Mouse (Mus musculus) bone marrow, adult 2 months (tissue): ENCODE data around the gene Zbtb5. TPM values are rescaled to one million over a fixed set of nuclear protein-coding genes. Genes with fewer than 3 reads are reported as not detected.

ENCODE experiments used
- H3K27ac ChIP-seq: fragments of 200-500 bp; 2 replicates; pipeline ENCODE4 v1.5.1; 2012; ENCODE audit warnings: low read depth, mild to moderate bottlenecking, control low read depth, inconsistent platforms, low read length; ENCODE audit not compliant: control insufficient read depth, poor library complexity, insufficient read depth
- H3K4me1 ChIP-seq: fragments of 200-500 bp; 2 replicates; pipeline ENCODE4 v1.6.1; 2011; ENCODE audit warnings: low read length; ENCODE audit not compliant: control insufficient read depth, insufficient read depth
- H3K4me3 ChIP-seq: fragments of 200-500 bp; replicated peaks from 2 replicates; pipeline ENCODE3; 2011; ENCODE audit warnings: mild to moderate bottlenecking, low read depth, low read length, control low read depth; ENCODE audit not compliant: control insufficient read depth
- CTCF ChIP-seq: fragments of 200-500 bp; IDR thresholded peaks from 2 replicates; pipeline ENCODE4 v1.5.1; 2011; ENCODE audit warnings: low read length, control low read depth; ENCODE audit not compliant: control insufficient read depth, insufficient read depth
- POLR2A ChIP-seq: fragments of 200-500 bp; IDR thresholded peaks from 2 replicates; pipeline ENCODE4 v1.6.1; 2011; ENCODE audit warnings: low read depth, mild to moderate bottlenecking, control low read depth, low read length, borderline replicate concordance; ENCODE audit not compliant: control insufficient read depth
- WGBS: fragments of 180-500 bp; shearing (Covaris S2); methylation state at CpG from one replicate; pipeline ENCODE4 v1.1.7; 2018; 5-methylcytosine and 5-hydroxymethylcytosine counted together
- polyA plus RNA-seq: library from polyadenylated mRNA; stranded (reverse); fragments of >200 nt; gene quantifications from 2 replicates; pipeline ENCODE4 v1.2.4, GENCODE M21; 2011; ENCODE audit warnings: low replicate concordance; ENCODE audit not compliant: missing spikeins, insufficient read depth, insufficient read length

The Zbtb5 gene
- polyA plus RNA-seq, 1 experiment, result 6.5 TPM

DNA sequence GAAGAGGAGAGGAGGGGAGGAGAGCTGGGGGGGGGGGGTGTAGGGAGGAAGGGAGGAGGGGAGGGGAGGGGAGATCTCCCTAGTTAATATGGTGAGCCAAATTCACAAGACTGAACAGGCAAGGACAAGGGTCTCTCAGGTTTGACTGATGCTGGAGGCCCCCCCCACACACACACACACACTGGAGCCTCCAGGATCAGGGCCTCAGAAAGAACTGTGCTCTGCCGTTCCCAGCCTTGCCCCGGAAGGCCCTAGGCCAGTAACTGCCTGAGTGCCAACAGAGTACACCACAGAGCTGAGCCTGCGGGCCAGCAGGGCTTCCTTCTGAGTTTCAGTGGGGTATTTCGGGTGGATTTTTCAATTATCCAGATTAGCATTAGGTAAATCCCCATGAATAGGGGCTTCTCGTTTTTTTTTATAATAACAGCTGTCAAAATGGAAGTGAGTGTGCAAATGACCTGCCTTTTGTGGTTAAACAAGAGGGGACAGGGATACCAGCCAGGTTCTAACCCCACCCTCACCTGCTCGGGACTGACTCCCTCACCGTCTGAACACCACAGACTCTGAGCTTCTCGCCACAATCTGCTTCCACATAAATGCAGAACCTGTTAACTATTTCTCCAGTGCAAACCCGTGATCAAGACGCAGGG lies 67.7 kb downstream of the Zbtb5 start:
- 28% methylated on average over 10 of the region's 10 CpGs for WGBS
- H3K27ac ChIP-seq, result peak overlapping the region; percentile 56
- TF ChIP-seq POLR2A (no peak), CTCF (no peak)
- peaks cover 9% of the 10 kb centered on the region for H3K4me1 ChIP-seq
- H3K4me3 ChIP-seq, result no peak overlapping the region

DNA sequence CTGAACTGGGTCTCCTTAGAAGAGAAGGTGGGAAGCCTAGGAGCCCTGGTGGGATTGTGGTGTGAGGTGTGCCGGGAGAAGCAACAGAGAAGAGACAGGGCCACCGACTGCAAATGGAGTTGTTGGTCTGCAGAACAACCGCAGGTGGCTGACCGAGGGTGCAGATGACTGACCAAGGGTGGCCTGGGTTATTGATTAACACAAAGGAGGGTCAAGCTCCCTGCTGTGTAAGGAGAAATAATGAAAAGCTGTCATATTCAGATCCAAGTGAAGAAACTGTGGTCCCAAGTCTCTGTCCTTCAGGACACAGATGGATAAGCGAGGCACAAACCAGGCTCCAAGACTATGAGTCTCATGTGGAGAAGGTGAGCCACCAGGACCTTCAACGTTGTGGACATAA lies 68.7 kb downstream of the Zbtb5 start:
- no peak overlapping the region for H3K4me3 ChIP-seq
- 78% methylated on average over 6 of the region's 6 CpGs for WGBS
- H3K27ac ChIP-seq, result peak overlapping the region; percentile 34
- TF ChIP-seq POLR2A (no peak), CTCF (no peak)
- H3K4me1 ChIP-seq, result peaks cover 9% of the 10 kb centered on the region

DNA sequence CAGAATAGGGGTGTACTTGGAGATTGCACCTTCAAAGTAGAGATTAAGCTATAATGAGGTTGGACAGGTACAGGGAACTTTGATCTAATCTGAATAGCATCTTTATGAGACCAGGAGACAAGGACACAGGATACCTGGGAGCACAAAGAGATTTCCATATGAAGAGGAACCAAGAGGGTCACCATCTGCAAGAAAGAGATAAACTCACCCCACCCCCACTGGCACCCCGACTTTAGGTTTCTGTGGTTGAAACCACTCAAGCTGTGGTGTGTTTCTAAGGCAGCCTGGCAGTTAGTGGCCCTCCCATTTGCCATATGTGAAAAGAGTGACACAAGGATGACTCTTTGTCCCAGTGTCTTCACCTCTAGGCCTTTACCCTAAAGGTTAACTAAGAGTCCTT lies 70.0 kb downstream of the Zbtb5 start:
- H3K4me1 ChIP-seq, result peaks cover 9% of the 10 kb centered on the region
- H3K4me3 ChIP-seq, result no peak overlapping the region
- no peak overlapping the region for H3K27ac ChIP-seq
- TF ChIP-seq CTCF, result no peak
- no peak for TF ChIP-seq POLR2A
- 0% methylated on average over 1 of the region's 1 CpGs for WGBS

Other genes starting within 250 kb of the Zbtb5 start
- 5.9 and 8.7 TPM in 2 replicates for gene Grhpr, start 31.0 kb downstream of the Zbtb5 start, polyA plus RNA-seq
- 7.8 and 11.3 TPM in 2 replicates for gene Polr1e, start 6.2 kb upstream of the Zbtb5 start, polyA plus RNA-seq
- gene Fbxo10, start 72.2 kb upstream of the Zbtb5 start, polyA plus RNA-seq, result 4.7 and 7.6 TPM in 2 replicates
- 70.0 and 74.4 TPM in 2 replicates for gene Tomm5, start 95.7 kb upstream of the Zbtb5 start, polyA plus RNA-seq
- gene Frmpd1, start 172.5 kb upstream of the Zbtb5 start, polyA plus RNA-seq, result not detected in 2 replicates